Mouse (Mus musculus) granulocyte monocyte progenitor cell, adult 5-6 weeks (primary cell): ENCODE measurements around the gene Camk2n2. TPM values are rescaled to one million over a fixed set of nuclear protein-coding genes. Genes with fewer than 3 reads are reported as not detected.
"Not testable (repeated sequence)": the region's sequence is repeated elsewhere in the genome, so short reads cannot be mapped to it uniquely, and the experiment has no call there.

Source experiments
- ATAC-seq: replicated peaks from 2 replicates; pipeline ENCODE4 v1.8.0; 2016; ENCODE audit warnings: mild to moderate bottlenecking, moderate TSS enrichment, inconsistent platforms; ENCODE audit not compliant: poor library complexity, severe bottlenecking
- total RNA-seq, 2 experiments: library from RNA; stranded (forward) in 1 of 2; stranded (reverse) in 1 of 2; fragments of 200-712, 200-1000 nt in 1 of 2; fragments of >200 nt in 1 of 2; fragmentation: Nextera tagmentation in 1 of 2; gene quantifications; 2 replicates each; pipeline ENCODE4 v1.2.3; 2014 to 2017

The Camk2n2 gene
- total RNA-seq (2014; fragmentation: Nextera tagmentation) (0.56 TPM in 1 of 2 replicates, not detected in the other), total RNA-seq (2017) (0.43 and 1.8 TPM in 2 replicates)

GRCm38 (mm10) chr16:20621191-20621990 lies at the start of gene Camk2n2:
Gene Camk2n2 (minus strand): TSS chr16:20621287.
- peak; percentile 38 for ATAC-seq

- no peak for ATAC-seq
Observed at GRCm38 (mm10) chr16:20670291-20670690, 49.2 kb upstream of the Camk2n2 start.

GRCm38 (mm10) chr16:20668013-20668412 lies 46.9 kb upstream of the Camk2n2 start, which contains the start of gene Eif4g1:
Gene Eif4g1 (plus strand): TSS chr16:20668313.
- not testable (repeated sequence) for ATAC-seq

GRCm38 (mm10) chr16:20657661-20658060 lies 36.6 kb upstream of the Camk2n2 start:
- no peak for ATAC-seq

GRCm38 (mm10) chr16:20653315-20653714 lies 32.2 kb upstream of the Camk2n2 start:
- no peak for ATAC-seq

- ATAC-seq, result no peak; the same call in 1 of the 2 replicates
Observed at GRCm38 (mm10) chr16:20651947-20652310, 30.8 kb upstream of the Camk2n2 start.

DNA sequence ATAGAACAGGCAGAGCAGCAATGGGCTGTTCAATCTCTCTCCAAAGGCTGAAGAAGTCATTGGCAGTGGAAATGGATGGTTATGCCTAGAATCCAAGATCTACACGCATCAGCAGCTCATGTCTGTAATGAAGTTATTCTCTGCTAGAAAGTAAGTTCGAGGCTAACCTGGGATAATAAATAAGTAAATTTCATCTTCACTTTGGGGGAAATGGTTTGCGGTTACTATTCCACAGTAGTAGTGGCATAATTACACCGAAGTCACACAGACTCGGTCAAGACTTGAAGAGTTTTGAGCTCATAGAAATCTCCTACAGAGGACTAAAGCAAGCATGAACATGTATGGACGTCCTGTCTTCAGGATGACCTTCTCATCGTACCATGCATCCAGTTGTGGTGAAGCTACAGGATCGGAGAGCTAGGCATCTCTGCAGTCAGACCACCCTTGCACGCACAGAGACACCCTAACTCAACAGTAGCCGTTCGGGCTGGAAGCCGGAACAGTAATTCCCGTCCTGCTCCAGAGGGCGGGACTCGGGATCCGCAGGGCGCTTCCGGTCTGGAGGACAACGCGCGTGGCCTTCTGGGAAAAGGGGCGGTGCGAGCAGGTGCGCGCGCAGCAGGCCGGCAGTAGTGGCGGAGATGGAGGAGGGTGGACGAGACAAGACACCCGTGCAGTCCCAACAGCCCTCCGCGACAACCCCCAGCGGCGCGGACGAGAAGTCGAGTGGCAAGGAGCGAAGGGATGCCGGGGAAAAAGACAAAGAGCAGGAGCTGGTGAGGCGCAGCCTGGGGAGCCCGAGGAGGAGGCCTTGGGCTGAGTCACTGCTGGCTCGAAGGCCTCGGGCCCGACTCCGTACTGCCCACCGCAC lies 30.2 kb upstream of the Camk2n2 start, which contains the start of gene Psmd2:
TSS of gene Psmd2 (plus strand) at position 577 of the 871 bp plus-strand sequence.
- peak; percentile 99 for ATAC-seq

- no peak for ATAC-seq
Observed at GRCm38 (mm10) chr16:20643911-20644310, 22.8 kb upstream of the Camk2n2 start.

- ATAC-seq, result peak; percentile 71
Observed at GRCm38 (mm10) chr16:20642161-20642560, 21.1 kb upstream of the Camk2n2 start.

GRCm38 (mm10) chr16:20638367-20638766 lies 17.3 kb upstream of the Camk2n2 start:
- ATAC-seq, result no peak

GRCm38 (mm10) chr16:20637410-20637809 lies 16.3 kb upstream of the Camk2n2 start:
- ATAC-seq, result no peak

- ATAC-seq, result peak; percentile 56
Observed at GRCm38 (mm10) chr16:20629731-20630634, 8.9 kb upstream of the Camk2n2 start, which contains the start of gene Ece2. Gene Ece2 (plus strand): TSS chr16:20629828.

DNA sequence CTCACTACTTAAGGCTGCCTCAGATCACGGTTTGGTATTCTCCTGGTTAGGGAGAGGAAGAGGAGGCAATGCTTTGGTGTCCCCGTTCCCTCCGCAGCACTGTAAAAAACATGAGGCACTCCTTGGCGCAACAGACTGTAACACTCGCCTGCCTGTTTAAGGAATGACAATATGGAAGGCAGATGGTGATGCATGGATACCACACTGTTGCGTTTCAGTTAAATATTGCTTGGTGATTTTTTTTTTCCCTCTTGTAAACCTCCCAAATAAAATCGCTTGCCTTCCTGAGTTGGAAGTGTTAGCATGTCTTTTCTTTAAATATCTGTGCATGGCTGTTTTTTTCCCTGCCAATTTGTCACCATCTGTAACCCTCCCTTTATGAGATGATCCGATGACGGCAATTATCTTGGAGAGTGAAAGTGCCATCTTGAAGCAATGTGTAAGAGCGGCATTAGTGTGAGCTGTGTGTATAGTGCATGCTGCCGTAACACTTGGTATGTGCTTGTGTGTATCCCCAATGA lies 7.8 kb upstream of the Camk2n2 start:
- no peak for ATAC-seq

DNA sequence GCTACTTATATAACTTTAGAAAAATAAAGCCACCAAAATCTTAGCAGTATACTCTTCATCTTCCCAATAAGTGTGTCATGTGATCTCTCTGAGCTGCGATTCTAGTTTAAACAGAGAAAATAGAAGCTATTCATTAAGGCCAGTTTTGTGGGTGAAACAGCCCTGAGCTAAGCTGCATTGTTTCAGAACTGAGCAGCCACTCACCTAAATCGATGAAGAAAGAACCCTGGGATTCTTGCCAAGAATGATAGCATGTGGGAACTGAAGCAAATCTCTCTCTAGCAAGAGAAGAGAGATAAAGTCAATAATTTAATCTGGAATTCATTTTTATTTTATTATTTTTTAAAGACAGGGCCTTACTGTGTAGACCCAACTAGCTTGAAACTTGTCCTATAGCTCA lies 2.1 kb upstream of the Camk2n2 start:
- ATAC-seq, result no peak

- peak; percentile 80 for ATAC-seq
Observed at GRCm38 (mm10) chr16:20621991-20622685, 1.1 kb upstream of the Camk2n2 start.

- ATAC-seq, result 0 out of 2 replicates have a peak, but pooled peaks have one; percentile 1
Observed at GRCm38 (mm10) chr16:20620751-20621190, 316 bp downstream of the Camk2n2 start.

- no peak for ATAC-seq
Observed at GRCm38 (mm10) chr16:20620399-20620735, 720 bp downstream of the Camk2n2 start.

DNA sequence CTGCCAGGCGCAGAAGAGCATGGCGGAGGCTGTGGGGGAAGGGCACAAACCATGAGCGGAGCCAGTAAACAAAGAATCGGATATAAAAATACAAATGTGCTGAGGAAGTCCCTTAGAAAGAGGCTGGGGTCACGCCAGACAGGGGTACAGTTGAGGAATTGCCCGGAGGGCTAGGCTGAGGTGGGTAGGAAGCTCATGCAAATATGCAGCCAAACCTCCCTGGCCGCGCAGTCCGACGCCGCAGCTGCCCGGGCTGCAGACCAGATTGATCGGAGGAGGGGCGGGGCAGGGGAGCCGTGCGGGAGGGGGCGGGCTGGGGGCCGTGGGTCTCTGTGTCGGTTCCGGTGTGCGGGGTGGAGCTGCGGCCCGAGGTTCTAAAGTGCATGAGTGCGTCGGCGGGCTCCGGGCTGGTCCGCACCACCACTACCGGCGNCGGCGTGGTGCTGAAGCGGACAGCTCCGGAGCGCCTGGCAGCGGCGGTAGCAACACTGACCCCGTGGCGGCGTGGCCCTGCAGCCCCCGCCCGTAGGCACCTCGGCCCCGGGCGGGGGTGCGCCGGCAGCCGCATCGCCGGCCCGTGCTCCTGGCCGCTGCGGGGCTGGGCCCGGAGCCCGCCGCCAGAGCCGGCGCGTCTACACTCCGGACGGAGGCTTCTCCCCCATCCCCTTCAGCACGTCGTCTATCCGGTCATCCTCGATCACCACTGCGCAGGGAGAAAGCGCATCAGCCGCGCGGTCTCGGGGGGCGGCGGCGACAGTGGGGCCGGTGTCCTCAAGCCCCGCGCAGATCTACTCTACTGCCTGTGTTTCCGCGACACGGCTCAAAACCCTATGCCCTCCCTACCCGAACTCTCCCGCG lies 1.3 kb downstream of the Camk2n2 start:
- peak; percentile 54 for ATAC-seq
